Mouse (Mus musculus) lung, postnatal 10 days (tissue): ENCODE results near the gene Grk6.

ENCODE experiments used
- DNase-seq: peaks from one replicate; pipeline ENCODE4 v3.0.0; 2021

Grk6 gene

DNA sequence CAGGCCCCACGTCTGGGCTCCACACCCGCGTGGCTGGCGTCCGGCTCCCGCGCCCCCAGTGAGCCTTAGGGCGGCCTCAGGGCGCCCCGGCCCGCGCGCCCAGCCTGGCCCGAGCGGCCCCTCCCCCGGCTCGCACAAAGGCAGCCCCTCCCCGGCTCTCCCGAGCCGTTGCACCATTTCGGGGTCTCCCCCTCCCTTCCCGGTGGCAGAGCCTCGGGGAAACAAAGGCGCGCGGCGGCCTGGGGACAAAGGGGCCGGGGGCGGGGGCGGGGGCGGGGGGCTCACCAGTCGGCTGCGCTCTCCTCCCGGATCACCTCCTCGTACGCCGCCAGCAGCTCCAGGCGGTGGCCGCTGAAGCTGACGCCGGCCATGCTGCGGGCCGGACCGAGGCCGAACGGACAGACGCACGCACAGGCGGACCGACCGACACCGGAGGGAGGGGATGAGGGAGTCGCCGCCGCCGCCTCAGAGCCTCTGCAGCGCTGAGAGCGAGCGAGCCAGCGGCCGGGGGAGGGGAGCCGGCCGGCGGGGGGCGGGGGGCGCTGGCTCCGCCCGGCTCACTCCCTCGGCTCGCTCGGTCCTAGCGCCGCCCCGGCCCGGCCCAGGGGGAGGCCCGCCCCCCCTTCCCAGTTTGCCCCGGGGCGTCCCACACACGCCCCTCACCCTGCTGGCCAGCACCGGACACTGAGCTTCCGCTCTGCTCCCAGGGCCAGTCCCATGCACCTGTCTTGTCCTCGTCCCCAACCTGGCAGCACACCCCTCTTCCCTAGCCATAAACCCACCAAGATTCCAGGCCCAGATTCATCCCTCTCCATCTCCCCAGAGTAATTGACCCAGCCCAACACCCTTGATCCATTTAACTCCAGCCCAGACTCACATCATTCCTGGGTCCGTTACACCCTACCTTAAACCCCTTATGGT is 43.0 kb downstream of the Grk6 start, which contains the start of gene Dbn1:
Dbn1 (minus strand) TSS at position 534 of the 921 bp plus-strand sequence.
- DNase-seq: peak; percentile 61

GRCm38 (mm10) chr13:55494257-55494656 is 49.4 kb downstream of the Grk6 start:
- DNase-seq: no peak

GRCm38 (mm10) chr13:55494883-55495621 is 50.2 kb downstream of the Grk6 start:
- DNase-seq: peak; percentile 51

DNA sequence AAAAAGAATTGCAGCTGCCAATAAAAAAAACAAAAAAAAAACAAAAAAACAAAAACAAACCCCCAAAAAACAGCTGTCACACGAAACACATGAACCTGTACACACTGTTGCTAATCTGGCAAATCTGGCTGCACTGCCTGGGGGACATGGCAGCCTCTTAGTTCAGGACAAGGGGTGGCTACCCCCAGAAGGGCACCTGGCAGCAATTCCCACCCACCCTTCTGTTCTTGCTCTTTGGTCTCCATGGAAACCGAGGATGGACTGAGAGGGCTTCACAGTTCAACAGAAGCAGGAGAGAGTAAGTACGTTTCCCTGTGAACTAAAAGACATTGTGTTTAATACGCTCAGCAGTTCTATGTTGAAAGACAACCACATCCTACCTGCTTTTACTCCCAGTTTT is 50.8 kb downstream of the Grk6 start:
- DNase-seq: no peak

DNA sequence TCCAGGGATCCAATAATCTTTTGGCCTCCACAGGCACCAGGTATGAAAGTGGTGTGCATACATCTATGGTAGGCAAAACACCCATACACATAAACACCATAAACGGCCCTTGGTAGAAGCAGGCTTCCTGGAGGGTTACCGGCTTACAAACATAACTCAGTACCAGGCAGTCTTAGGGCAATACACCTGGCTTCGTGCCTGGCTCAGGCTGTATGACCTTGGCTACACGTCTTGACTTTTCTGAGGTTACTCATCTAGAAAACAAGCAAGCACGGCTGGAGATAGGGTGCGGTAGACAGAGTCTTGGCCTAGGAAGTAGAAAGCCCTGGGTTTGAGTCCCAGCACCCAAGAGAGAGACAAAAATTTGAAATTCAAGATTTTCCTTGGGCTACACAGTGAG is 51.8 kb downstream of the Grk6 start:
- no peak for DNase-seq

DNA sequence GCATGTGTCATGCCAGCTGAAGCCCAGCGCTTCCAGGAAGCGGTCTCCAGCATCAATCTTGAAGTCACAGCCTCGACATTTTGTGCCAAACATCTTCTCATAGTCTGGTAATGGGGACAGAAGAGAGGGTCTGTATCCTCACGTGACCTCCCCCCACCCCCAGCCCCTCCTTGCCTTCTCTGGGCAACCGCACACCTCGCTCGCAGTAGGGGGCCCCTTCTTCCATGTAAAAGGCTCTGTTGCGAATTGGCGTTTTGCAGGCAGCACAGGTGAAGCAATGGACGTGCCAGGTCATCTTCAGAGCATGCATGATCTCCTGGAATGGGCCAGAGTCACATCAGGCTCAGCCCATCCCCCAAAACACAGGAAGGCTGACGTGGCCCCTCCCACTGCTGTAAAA is 54.0 kb downstream of the Grk6 start:
- no peak for DNase-seq

GRCm38 (mm10) chr13:55500575-55500974 is 55.7 kb downstream of the Grk6 start:
- peak; percentile 49 for DNase-seq

- no peak for DNase-seq
Observed at GRCm38 (mm10) chr13:55502405-55502804, 57.5 kb downstream of the Grk6 start.

- DNase-seq: no peak
Observed at GRCm38 (mm10) chr13:55504390-55504789, 59.5 kb downstream of the Grk6 start.

DNA sequence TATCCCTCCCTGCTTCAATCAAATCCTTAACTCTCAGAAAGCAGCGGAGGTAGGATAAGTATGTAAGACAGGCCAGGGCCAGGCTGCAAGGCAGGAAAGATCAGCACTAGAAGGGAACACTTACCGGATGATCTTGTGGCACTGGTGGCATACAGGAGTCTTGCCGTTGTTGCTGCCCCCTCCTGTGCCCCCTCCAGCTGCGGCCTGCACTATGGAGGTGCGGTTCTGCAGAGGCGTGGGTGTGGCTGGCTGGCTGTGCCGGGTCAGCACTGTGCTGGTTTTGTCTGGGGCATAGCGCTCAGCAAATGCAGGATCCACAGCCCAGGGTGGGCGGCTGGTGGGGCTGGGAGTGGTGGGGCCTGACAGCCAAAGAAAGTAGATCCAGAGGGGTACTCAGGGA is 60.9 kb downstream of the Grk6 start:
- DNase-seq: no peak

- DNase-seq: peak; percentile 41
Observed at GRCm38 (mm10) chr13:55506697-55507096, 61.8 kb downstream of the Grk6 start.

GRCm38 (mm10) chr13:55507877-55508276 is 63.0 kb downstream of the Grk6 start:
- no peak for DNase-seq

DNA sequence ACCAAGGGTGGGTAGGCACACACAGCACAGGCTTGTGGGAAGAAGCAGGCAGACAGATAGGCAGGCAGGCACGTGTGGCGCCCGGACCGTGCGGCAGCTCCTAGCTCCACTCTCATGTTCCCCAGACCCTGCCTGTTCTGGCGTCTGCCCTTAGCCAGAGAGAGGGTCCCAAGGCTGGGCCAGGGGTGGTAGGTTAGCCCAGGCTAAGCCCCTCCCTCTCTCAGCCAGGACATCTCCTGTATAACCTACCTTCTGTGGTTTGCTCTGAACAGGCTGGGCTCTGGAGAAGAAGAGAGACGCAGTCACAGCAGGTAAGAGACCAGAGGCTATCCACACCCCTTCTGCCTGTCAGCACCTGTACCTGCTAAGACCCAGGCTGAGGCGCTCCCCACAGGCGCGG is 63.7 kb downstream of the Grk6 start:
- no peak for DNase-seq

GRCm38 (mm10) chr13:55510332-55510667 is 65.4 kb downstream of the Grk6 start:
- no peak for DNase-seq
